Mouse (Mus musculus) adrenal gland, postnatal 10 days (tissue): Measurements from ENCODE around the gene Rab26. TPM values are rescaled to one million over a fixed set of nuclear protein-coding genes. Genes with fewer than 3 reads are reported as not detected.

Experiments used
- DNase-seq: peaks from one replicate; pipeline ENCODE4 v3.0.0; 2021; ENCODE audit warnings: mixed read lengths
- total RNA-seq, 2 experiments: library from RNA; stranded (reverse); gene quantifications; 2 replicates each; pipeline ENCODE4 v1.2.3; 2021

The Rab26 gene
- total RNA-seq, 2 experiments from 2014 or later, result 1.2 to 1.5 TPM

DNA sequence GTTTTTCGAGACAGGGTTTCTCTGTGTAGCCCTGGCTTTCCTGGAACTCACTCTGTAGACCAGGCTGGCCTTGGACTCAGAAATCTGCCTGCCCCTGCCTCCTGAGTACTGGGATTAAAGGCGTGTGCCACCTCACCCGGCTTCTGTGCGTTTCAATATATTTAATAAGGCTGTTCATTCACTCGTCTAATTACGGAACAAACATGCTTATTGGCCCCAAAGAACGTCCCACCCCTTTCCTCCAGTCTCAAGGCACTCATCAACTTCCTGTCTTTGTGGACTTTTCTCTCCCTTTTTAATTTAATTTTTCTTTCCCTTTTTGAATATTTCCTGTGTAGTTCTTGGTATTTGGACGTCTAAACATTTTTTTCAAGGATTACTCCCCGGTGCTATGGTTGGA, 14.4 kb upstream of the Rab26 start:
- DNase-seq, result no peak

DNA sequence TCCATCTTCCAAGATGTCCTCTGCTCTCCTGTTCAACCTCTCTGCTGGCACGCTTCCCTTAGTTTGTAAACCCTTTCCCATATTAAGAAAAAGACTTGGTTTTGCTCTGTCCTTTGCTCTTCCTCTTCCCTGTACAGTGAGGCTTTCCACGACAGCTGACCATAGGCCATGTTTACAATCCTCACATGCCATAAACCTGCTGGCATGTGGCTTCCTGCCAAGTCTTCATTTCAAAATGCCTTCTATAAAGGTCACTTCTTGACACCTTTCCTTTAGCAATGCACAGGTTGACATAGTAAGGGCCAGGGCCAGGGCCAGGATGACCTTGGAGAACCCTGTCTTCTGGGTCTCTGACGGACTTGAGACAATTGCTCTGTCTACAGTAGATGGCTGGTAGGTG, 12.2 kb upstream of the Rab26 start:
- DNase-seq, result no peak

- DNase-seq, result no peak
These were observed 11.2 kb upstream of the Rab26 start for GRCm38 (mm10) chr17:24545247-24545646.

DNA sequence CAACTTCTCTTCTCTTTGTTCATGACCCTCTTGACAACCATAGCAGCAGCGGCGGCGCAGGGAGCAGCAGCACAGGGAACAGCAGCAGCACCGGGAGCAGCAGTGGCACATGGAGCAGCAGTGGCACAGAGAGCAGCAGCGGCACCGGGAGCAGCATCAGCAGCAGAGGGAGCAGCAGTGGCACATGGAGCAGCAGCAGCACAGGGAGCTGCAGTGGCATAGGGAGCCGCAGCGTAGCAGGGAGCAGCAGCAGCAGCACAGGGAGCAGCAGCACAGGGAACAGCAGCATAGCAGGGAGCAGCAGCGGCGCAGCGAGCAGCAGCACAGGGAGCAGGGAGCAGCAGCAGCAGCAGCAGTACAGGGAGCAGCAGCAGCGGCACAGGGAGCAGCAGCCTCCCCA, 10.6 kb upstream of the Rab26 start:
- no peak for DNase-seq

DNA sequence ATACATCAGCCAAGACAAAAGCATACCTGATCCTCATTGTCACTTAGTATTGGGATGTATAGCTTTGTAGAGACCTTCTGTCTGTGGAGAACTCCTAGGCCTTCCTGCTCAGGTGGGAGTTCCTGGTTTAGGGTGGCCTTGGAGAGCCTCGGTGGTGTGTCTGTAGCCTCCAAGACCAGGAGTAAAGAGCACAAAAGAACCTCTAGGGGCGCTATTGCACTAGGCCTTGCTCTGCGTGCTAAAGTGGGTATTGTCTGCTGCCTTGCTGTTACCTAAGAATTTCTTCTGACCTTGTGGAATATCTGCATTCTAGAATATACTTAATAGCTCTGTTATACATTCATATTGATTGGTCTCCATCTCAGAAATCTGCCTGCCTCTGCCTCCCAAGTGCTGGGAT, 6.4 kb upstream of the Rab26 start:
- DNase-seq, result peak; percentile 64

- peak; percentile 70 for DNase-seq
These were observed 4.9 kb upstream of the Rab26 start for GRCm38 (mm10) chr17:24538950-24539349.

- DNase-seq, result no peak
These were observed 3.5 kb upstream of the Rab26 start for GRCm38 (mm10) chr17:24537536-24537935.

DNA sequence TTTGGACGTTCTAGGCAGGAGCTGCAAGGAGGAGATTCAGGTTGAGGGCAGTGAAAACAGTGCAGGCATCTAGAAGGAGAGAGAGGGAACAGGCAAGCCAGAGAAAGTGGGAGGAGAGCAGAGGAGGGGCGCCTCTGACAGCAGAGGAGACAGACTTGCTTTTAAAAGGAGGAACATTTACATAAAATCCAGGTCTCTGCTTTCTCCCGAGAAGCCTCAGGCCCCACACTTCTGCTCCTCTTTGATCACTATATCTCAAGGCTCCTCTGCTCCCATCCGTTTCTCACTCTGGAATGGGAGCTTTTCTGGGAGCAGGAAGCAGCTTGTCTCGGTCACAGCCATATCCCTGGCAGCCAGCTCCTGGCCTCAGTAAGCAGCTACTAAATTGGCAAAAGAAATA, 1.3 kb upstream of the Rab26 start:
- no peak for DNase-seq

DNA sequence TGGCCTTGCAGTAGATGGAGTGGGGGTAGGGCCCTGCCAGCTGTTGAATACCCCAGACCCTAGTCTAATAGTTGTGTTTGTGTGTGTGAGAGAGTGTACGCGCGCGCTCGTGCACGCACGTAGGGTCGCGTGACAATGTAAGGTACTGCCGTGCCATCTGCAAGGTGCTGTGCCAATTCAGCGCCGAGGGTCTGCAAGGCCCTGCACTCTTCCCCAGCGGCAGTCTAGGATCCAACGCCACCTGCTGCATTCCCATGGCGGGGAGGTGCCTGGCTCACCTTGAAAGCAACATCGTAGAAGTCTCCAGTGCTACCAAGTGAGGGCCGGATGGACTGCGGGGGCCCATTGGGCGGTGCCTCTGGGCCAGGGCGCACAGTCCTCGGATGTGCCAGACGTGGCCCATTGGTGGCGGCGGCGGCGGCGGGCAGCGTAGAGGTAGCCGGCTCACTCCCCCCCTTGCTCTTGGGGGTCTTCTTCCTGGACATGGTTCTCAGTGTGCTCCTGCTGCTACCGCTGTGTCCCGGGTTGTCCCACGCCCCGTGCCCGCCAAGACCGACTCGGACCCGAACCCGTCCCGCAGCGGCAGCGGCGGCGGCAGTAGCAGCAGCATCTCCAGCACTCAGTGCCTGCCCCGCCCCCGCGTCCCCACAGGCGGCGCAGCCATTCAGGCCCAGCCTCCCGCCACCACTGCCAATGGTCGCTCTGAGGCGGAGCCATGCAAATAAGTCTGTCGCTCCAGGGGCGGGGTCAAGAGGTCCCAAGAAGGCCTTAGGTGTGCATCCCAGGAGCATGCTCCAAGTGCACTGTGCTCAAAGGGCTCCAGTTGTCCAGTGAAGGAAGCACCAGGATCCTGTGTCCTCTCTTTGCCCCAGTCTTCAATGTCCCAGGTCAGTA, 664 bp downstream of the Rab26 start:
- peak; percentile 91 for DNase-seq

DNA sequence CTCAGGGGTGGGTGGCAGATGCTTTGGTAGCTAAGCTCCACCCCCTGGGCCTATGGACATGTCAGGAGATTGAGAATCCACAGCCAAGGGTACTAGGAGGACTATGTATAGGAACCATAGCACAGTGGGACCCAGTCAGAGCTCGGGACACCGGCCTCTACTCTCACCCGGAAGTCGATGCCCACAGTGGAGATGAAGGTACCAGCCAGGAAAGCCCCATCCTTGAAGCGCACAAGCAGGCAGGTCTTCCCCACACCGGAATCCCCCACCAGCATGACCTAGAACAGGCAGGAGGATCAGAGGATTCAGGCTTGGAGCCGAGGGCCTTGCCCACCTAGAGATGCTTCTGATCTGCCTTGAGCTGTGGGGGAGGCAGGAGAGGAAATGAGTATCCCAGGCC, 2.0 kb downstream of the Rab26 start:
- no peak for DNase-seq

GRCm38 (mm10) chr17:24531064-24531463, 2.9 kb downstream of the Rab26 start:
- DNase-seq, result no peak

- DNase-seq, result no peak
These were observed 3.5 kb downstream of the Rab26 start for GRCm38 (mm10) chr17:24530361-24531050.

DNA sequence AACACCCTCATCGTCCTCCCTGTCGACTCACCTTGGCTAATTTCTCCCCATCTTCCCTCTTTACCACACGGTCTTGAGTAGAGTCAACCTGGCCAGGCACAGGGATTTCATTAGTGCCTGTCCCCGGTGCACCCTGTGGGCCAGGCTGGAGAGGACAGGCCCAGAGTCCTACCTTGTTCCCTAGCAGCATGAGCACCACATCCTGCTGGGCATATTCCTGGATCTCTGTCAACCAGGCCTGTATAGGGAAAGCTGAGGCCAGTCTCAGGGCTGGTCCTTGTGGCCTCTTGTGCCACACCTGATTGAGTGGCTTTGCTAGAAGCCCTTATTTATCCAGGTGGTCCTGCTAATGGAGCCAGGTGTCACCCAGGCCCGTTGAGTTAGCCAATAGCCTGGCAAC, 4.1 kb downstream of the Rab26 start:
- DNase-seq, result no peak

GRCm38 (mm10) chr17:24529007-24529451, 5.0 kb downstream of the Rab26 start:
- DNase-seq, result peak; percentile 74

DNA sequence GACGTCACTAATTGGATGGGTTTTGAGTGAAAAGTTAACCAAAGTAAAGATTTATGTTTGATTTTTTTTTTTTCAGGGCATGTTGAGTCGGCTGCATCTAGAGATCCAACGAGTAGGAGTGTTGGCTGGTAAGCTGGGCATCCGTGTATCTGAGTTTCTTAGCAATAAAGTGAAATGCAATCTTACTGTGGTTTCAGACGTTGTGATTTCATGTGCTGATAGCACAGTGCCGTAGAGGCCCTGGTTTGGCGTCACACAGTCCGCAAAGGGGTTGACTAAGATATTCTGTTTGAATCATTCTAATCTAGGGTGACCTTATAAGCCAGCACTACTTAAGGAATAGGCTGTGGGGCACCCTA, 5.5 kb downstream of the Rab26 start:
- no peak for DNase-seq

DNA sequence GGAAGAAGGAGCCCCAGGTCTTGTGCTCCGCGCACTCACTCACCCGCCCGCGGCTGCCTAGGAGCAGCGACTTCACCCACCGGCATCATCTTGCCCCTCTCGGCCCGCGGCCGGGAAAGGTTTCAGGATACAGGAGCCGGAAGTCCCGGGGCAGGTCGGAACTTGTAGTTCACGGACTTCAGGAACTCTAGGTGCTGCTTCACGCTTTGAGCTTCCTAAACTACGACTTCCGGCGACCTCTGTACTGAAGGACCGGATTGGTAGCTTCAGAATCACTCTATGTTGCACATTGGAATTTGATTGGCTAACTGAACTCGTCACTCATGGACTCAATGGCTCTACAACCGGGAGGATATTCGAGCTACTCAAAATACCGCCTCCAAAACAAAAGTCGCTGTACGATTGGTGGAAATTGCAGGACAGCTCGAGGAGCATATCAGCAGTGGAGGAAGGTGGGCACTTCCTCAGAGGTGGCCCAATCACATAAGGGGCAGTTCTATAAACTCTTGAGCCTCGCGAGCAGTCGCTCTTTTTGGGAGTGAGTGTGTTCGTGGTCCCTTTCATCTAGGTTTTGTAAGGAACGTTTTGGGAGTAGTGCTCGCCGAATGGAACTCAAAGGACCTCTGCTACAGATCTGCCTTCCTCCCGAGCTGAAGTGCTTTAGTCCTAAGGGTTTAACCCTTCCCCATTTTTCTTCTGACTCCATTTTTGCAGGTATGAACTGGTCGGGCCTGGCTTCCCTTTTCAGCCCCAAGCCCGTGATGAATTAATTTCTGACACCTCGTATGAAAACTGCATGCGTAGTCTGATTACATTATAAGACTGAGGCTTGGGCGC, 6.1 kb downstream of the Rab26 start, which contains the start of gene Traf7:
Gene Traf7, minus strand, starts transcription at position 216 of the 837 bp plus-strand sequence.
- DNase-seq, result peak; percentile 92

- no peak for DNase-seq
These were observed 6.7 kb downstream of the Rab26 start for GRCm38 (mm10) chr17:24527315-24527714.

- no peak for DNase-seq
These were observed 9.3 kb downstream of the Rab26 start for GRCm38 (mm10) chr17:24524734-24525133.

GRCm38 (mm10) chr17:24520450-24520849, 13.6 kb downstream of the Rab26 start:
- DNase-seq, result no peak

DNA sequence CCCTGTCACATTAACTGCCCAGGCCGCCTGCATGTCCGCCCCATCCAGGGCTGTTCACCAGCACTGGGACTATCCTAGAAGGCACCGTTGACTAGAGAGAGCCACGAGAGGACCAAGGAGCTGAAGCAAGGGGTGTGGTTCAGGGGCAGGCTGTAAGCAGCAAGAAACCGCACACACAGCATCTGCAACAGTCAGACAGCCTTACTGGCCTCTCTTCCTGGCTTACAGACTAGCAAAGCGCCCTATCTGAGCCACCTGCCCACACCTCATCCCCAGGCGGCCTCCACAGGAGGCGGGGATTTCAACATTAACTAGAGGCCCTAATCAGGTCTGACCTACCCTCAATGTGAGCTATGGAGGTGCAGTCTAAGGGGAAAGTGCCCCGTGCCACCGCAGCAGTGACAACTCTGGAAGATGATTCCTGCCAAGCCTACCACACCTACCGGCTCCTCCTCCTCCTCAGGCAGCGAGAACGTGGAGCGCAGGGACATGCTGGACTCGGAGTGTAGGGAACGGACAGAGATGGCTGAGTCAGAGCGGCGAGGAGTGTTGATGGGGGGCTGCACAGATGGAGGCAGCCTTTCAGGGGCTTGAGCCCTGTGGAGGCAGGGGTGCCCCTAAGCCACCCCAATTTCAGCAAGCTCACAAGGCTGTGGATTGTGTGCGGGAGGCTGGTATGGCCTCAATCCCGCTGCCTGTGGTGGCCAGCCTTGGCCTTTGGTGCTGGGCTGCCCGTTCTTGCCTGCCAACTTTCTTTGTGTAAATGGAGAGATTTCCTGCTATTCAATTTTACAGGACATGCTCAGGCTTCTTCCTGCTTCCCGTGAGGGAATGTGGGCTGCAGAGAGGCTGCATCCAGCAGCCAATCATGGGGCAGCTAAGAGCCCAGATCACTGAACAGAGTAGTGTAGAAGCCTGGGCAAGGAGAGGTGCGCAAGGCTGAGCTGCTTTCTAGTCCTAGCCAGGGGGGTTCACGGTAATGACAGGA, 19.4 kb downstream of the Rab26 start:
- no peak for DNase-seq

DNA sequence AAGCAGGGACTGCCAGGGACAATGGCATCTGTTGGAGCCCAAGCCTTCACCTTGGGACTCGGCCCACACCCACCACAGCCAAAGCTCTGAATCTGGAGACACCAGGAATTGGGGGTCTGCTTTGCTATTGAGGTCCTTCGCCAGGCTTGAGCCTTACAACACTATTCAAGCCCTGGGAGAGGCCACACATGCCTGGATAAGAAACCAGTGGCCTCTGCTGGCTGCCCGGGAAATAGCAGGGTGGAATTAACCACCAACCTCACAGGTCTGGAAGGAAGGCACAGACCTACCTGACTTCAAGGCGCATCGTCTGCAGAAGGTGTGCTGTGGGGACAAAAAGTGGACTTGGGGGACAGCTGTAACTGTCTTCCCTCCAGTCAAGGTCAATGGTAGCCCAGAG, 20.4 kb downstream of the Rab26 start:
- DNase-seq, result peak; percentile 77
